Mouse (Mus musculus): ENCODE measurements around the gene Sugct. TPM values are rescaled to one million over a fixed set of nuclear protein-coding genes. Genes with fewer than 3 reads are reported as not detected.

Sugct gene
- polyA plus RNA-seq, 1 experiment from 2014 or later, result 10.8 TPM

DNA sequence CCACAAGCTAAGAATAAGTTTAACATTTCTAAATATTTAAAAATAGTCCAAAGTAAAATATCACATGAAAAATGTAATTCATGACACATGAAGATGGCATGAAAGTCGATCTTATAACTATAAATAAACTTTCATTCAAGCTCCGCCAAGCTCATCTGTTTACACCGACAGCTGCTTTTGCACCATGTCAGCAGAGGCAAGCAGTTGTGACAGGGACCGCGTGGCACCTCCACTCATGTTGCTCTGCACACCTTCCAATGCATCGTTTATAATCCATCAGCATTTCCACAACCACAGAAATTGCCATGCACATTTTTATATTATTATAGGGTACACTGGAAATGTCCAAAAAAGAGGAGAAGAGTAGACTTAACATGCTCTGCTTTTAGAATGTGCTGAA is 273.5 kb downstream of the Sugct start:
- Histone ChIP-seq H3K9me3 (replicated peaks) (no peaks in the 10 kb centered on the region), H3K9ac (no peak overlapping the region), H3K4me2 (no peak overlapping the region), H3K36me3 (no peaks in the 10 kb centered on the region), H3K4me1 (no peaks in the 10 kb centered on the region), H3K4me3 (replicated peaks) (no peak overlapping the region), H3K27me3 (no peaks in the 10 kb centered on the region), H3K27ac (no peak overlapping the region)
- 89% methylated on average over 6 of the region's 6 CpGs for WGBS
- ATAC-seq (replicated peaks; ENCODE audit: low FRiP score), result no peak

DNA sequence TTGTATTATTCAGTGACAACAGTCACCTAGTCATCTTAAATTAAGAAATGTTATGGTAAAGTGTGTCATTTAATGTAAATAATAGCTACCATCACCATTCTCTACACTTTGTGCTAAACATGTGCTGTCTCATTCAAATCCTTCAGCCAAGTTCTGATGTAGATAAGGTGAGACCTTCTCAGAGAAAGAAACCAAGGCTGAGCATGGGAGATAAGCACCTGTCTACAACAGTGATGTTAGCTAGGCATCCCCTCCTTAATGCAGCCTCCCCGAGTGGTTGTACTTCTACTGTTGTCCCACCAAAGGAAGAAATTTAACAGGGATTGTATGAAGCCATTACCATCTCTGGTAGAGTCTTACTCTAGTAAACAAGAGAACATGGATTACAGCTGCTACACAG is 274.8 kb downstream of the Sugct start:
- ATAC-seq (replicated peaks; ENCODE audit: low FRiP score), result no peak
- no peaks in the 10 kb centered on the region for H3K27me3 ChIP-seq
- H3K9me3 ChIP-seq (replicated peaks), result no peaks in the 10 kb centered on the region
- no peak overlapping the region for H3K27ac ChIP-seq
- H3K4me1 ChIP-seq, result no peaks in the 10 kb centered on the region
- H3K4me2 ChIP-seq, result no peak overlapping the region
- 77% methylated on average over 1 of the region's 1 CpGs for WGBS
- no peaks in the 10 kb centered on the region for H3K36me3 ChIP-seq
- H3K4me3 ChIP-seq (replicated peaks), result no peak overlapping the region
- H3K9ac ChIP-seq, result no peak overlapping the region

GRCm38 (mm10) chr13:17342836-17343235 is 352.5 kb downstream of the Sugct start:
- no peak overlapping the region for H3K27ac ChIP-seq
- H3K36me3 ChIP-seq, result no peaks in the 10 kb centered on the region
- 91% methylated on average over 8 of the region's 8 CpGs for WGBS
- H3K9me3 ChIP-seq (replicated peaks), result no peaks in the 10 kb centered on the region
- H3K4me1 ChIP-seq, result no peaks in the 10 kb centered on the region
- no peak overlapping the region for H3K4me2 ChIP-seq
- no peak overlapping the region for H3K9ac ChIP-seq
- H3K4me3 ChIP-seq (replicated peaks), result no peak overlapping the region
- no peaks in the 10 kb centered on the region for H3K27me3 ChIP-seq
- no peak for ATAC-seq (replicated peaks; ENCODE audit: low FRiP score)

GRCm38 (mm10) chr13:17335885-17336540 is 359.3 kb downstream of the Sugct start:
- H3K9me3 ChIP-seq (replicated peaks), result no peaks in the 10 kb centered on the region
- no peak for ATAC-seq (replicated peaks; ENCODE audit: low FRiP score)
- 81% methylated on average over 4 of the region's 4 CpGs for WGBS

DNA sequence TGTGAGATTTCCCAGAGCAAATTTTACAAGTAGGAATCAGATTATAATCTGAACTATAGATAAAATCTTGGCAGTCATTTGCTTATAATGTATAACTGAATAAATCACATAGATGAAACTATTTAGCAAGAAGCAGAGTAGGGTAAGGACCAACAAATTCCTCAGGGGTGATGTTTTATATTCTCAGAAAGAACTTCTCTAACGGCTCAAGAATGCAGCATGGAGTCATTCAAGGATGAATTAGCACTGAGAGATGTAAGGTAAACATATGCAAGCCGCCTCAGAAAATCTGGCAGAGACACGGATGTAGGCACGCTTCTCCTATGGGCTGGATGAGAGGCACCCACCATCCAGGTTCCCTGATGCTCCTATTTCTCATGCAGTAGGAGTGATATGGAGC is 368.5 kb downstream of the Sugct start:
- H3K27me3 ChIP-seq, result no peaks in the 10 kb centered on the region
- no peak overlapping the region for H3K27ac ChIP-seq
- H3K4me3 ChIP-seq (replicated peaks), result no peak overlapping the region
- no peaks in the 10 kb centered on the region for H3K4me1 ChIP-seq
- 68% methylated on average over 4 of the region's 4 CpGs for WGBS
- no peak overlapping the region for H3K4me2 ChIP-seq
- no peaks in the 10 kb centered on the region for H3K9me3 ChIP-seq (replicated peaks)
- ATAC-seq (replicated peaks; ENCODE audit: low FRiP score), result no peak
- no peak overlapping the region for H3K9ac ChIP-seq
- no peaks in the 10 kb centered on the region for H3K36me3 ChIP-seq

More at GRCm38 (mm10) chr13:17335885-17336540, 359.3 kb downstream of the Sugct start:
- Histone ChIP-seq H3K27ac (no peak overlapping the region), H3K27me3 (no peaks in the 10 kb centered on the region), H3K4me3 (replicated peaks) (no peak overlapping the region), H3K36me3 (no peaks in the 10 kb centered on the region), H3K4me2 (no peak overlapping the region), H3K9ac (no peak overlapping the region), H3K4me1 (no peaks in the 10 kb centered on the region)

DNA sequence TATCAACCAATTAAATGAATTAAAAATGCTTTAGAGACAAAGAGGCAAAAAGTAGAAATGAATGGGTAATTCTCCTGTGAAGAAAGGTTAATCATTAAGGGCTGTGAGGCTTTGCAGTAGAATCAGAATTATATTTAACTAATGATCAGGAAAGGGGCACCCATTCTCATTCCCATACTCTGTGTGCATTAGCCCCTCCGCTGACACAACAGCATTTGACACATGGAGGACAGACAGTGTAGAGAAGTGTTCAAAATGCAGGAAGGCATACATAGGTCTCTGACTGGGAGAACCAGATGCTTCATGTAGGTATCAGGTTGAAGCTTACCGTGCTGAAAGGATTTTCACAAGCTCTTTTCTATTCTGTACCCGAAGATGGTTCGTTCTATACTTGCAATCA is 393.8 kb downstream of the Sugct start:
- ATAC-seq (replicated peaks; ENCODE audit: low FRiP score), result no peak
- H3K4me3 ChIP-seq (replicated peaks), result no peak overlapping the region
- no peaks in the 10 kb centered on the region for H3K27me3 ChIP-seq
- H3K27ac ChIP-seq, result no peak overlapping the region
- peaks cover 3% of the 10 kb centered on the region; the same call in 1 of the 2 replicates for H3K4me1 ChIP-seq
- no peak overlapping the region for H3K9ac ChIP-seq
- H3K36me3 ChIP-seq, result no peaks in the 10 kb centered on the region
- WGBS, result 90% methylated on average over 4 of the region's 4 CpGs
- H3K4me2 ChIP-seq, result no peak overlapping the region
- H3K9me3 ChIP-seq (replicated peaks), result no peaks in the 10 kb centered on the region

DNA sequence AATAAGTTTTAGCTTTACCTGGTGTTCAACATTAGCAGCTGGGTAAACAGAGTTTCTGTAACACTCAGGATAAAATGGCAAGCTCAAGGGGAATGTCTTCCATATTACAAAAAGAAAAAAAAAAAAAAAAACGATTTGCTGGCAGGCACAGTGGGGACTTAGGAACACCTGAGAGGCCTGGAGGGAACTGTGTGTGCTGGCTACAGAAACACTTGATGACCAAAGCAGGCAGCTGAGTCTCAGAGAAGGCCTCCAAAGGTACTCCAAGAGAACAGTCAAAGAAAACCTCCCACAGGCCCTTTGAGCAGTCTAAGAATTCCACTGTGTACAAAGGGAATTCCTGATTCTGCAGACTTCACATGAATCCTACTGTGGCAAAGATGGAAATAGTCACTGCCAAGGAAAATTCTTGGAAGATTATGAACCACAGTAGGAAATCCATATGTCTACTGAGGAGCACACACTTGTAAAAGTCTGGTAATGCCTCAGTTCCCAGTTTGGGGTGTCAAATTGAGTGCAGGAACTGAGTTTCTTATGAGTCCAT is 397.8 kb downstream of the Sugct start:
- no peak overlapping the region for H3K27ac ChIP-seq
- no peak for ATAC-seq (replicated peaks; ENCODE audit: low FRiP score)
- H3K4me2 ChIP-seq, result no peak overlapping the region
- no peaks in the 10 kb centered on the region for H3K36me3 ChIP-seq
- no peaks in the 10 kb centered on the region for H3K9me3 ChIP-seq (replicated peaks)
- H3K4me3 ChIP-seq (replicated peaks), result no peak overlapping the region
- H3K27me3 ChIP-seq, result no peaks in the 10 kb centered on the region
- no peak overlapping the region for H3K9ac ChIP-seq
- peaks cover 3% of the 10 kb centered on the region; the same call in 1 of the 2 replicates for H3K4me1 ChIP-seq
- 64% methylated on average over 1 of the region's 1 CpGs for WGBS

DNA sequence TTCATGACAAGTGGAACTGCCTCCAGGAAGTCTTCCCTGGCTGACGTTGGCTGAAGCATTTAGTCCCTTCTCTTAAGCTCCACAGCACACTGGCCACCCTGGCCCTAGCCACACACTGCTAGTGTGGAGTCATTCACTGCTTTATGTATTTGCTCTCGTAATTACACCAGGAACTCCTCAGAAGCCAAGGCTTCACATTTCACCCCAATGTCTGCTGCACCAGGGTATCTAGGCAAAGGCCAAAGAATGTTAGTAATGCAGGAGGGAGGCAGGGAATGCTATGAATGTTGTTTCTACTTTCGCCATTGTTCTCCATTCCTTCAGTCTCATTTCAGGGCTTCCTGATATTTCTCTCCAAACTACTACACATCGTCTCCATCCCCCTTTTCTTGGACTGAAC is 398.4 kb downstream of the Sugct start:
- Histone ChIP-seq H3K27ac (no peak overlapping the region), H3K4me2 (no peak overlapping the region), H3K9ac (no peak overlapping the region), H3K9me3 (replicated peaks) (no peaks in the 10 kb centered on the region), H3K4me1 (peaks cover 3% of the 10 kb centered on the region; the same call in 1 of the 2 replicates), H3K36me3 (no peaks in the 10 kb centered on the region), H3K4me3 (replicated peaks) (no peak overlapping the region), H3K27me3 (no peaks in the 10 kb centered on the region)
- 49% methylated on average over 4 of the region's 4 CpGs for WGBS
- no peak for ATAC-seq (replicated peaks; ENCODE audit: low FRiP score)

DNA sequence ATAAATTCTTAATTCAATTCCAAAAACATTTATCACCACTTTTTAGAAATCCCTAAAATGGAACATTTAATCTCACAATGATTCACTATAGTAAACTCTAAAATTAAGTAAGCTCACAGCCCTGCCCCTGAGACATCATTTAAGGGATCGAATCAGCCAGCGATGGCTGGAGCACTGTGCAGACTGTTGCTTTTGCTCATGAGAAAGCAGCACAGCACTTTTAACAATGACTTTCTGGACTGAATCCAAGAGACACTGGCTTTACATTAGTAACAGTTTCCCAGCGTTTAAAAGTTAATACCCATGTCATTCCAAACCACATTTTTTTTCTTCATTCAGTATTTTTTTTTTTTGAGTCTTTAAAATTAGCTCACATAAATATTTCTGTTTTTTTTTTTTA is 398.9 kb downstream of the Sugct start:
- Histone ChIP-seq H3K4me2 (no peak overlapping the region), H3K27ac (no peak overlapping the region), H3K36me3 (no peaks in the 10 kb centered on the region), H3K4me1 (peaks cover 3% of the 10 kb centered on the region; the same call in 1 of the 2 replicates), H3K9ac (no peak overlapping the region), H3K9me3 (replicated peaks) (no peaks in the 10 kb centered on the region), H3K27me3 (no peaks in the 10 kb centered on the region), H3K4me3 (replicated peaks) (no peak overlapping the region)
- no peak for ATAC-seq (replicated peaks; ENCODE audit: low FRiP score)
- 51% methylated on average over 3 of the region's 3 CpGs for WGBS

DNA sequence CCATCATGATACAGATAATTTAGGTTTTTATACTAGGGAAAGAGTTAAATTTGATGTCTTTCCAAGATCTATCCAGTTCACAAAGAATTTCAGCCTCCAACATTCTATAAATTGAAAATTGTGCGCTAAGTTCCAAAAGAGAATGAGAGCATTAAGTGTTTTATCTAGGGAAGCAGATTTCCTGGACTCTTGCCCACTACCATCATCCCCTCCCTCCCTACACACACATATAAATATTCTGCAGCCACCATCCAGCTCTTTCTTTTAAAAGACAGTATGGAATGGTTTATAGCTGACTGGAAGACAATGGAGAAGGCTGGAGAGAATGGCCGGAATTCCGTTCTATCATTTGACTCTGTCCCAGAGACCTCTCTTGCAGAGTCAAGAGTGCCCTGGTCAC is 404.3 kb downstream of the Sugct start:
- no peak overlapping the region for H3K9ac ChIP-seq
- H3K4me3 ChIP-seq (replicated peaks), result no peak overlapping the region
- 46% methylated on average over 3 of the region's 3 CpGs for WGBS
- peak overlapping the region; percentile 70 for H3K27ac ChIP-seq
- no peak overlapping the region for H3K4me2 ChIP-seq
- H3K4me1 ChIP-seq, result peaks cover 5% of the 10 kb centered on the region
- ATAC-seq (replicated peaks; ENCODE audit: low FRiP score), result peak; percentile 69
- H3K9me3 ChIP-seq (replicated peaks), result no peaks in the 10 kb centered on the region
- no peaks in the 10 kb centered on the region for H3K27me3 ChIP-seq
- H3K36me3 ChIP-seq, result no peaks in the 10 kb centered on the region

GRCm38 (mm10) chr13:17288377-17288776 is 407.0 kb downstream of the Sugct start:
- Histone ChIP-seq H3K4me3 (replicated peaks) (no peak overlapping the region), H3K4me1 (peaks cover 5% of the 10 kb centered on the region), H3K36me3 (no peaks in the 10 kb centered on the region), H3K9ac (no peak overlapping the region), H3K9me3 (replicated peaks) (no peaks in the 10 kb centered on the region), H3K4me2 (no peak overlapping the region), H3K27ac (no peak overlapping the region), H3K27me3 (no peaks in the 10 kb centered on the region)
- no peak for ATAC-seq (replicated peaks; ENCODE audit: low FRiP score)
- 41% methylated on average over 1 of the region's 1 CpGs for WGBS

- Histone ChIP-seq H3K9me3 (replicated peaks) (no peaks in the 10 kb centered on the region), H3K27ac (no peak overlapping the region), H3K36me3 (no peaks in the 10 kb centered on the region), H3K9ac (no peak overlapping the region), H3K4me3 (replicated peaks) (no peak overlapping the region), H3K4me1 (no peaks in the 10 kb centered on the region), H3K4me2 (no peak overlapping the region), H3K27me3 (no peaks in the 10 kb centered on the region)
- no peak for ATAC-seq (replicated peaks; ENCODE audit: low FRiP score)
- 81% methylated on average over 3 of the region's 3 CpGs for WGBS
Measured at GRCm38 (mm10) chr13:17245936-17246335, 449.4 kb downstream of the Sugct start.

DNA sequence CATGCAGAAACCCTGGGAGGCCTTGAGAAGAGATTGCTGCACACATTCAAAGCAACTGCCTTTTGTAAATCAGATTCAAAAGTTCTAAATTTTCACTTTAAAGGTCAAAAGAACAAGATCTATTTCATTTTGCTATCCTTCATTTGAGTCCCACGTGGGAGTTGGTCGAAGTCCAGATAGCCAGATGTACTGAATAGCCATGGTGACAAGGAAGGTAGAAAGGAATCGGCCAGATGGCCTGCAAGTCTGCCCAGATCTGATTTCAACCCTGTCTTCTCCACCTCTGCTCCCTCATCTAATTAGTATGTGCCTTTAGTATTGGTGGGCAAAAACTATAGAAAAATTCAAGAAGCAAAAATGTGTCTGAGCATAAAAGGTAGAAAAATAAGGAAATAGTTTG is 478.8 kb downstream of the Sugct start:
- H3K4me2 ChIP-seq, result no peak overlapping the region
- H3K9me3 ChIP-seq (replicated peaks), result no peaks in the 10 kb centered on the region
- WGBS, result 24% methylated on average over 3 of the region's 3 CpGs
- H3K9ac ChIP-seq, result no peak overlapping the region
- H3K27ac ChIP-seq, result no peak overlapping the region
- H3K27me3 ChIP-seq, result no peaks in the 10 kb centered on the region
- no peak overlapping the region for H3K4me3 ChIP-seq (replicated peaks)
- H3K36me3 ChIP-seq, result no peaks in the 10 kb centered on the region
- peak; percentile 58; the same call in 1 of the 2 replicates for ATAC-seq (replicated peaks; ENCODE audit: low FRiP score)
- no peaks in the 10 kb centered on the region for H3K4me1 ChIP-seq
